Mouse (Mus musculus): Measurements from ENCODE around the gene Gpc6. TPM values are rescaled to one million over a fixed set of nuclear protein-coding genes. Genes with fewer than 3 reads are reported as not detected.

Gpc6 gene
- total RNA-seq, 2 experiments from 2014 or later = 18.2 to 19.4 TPM

DNA sequence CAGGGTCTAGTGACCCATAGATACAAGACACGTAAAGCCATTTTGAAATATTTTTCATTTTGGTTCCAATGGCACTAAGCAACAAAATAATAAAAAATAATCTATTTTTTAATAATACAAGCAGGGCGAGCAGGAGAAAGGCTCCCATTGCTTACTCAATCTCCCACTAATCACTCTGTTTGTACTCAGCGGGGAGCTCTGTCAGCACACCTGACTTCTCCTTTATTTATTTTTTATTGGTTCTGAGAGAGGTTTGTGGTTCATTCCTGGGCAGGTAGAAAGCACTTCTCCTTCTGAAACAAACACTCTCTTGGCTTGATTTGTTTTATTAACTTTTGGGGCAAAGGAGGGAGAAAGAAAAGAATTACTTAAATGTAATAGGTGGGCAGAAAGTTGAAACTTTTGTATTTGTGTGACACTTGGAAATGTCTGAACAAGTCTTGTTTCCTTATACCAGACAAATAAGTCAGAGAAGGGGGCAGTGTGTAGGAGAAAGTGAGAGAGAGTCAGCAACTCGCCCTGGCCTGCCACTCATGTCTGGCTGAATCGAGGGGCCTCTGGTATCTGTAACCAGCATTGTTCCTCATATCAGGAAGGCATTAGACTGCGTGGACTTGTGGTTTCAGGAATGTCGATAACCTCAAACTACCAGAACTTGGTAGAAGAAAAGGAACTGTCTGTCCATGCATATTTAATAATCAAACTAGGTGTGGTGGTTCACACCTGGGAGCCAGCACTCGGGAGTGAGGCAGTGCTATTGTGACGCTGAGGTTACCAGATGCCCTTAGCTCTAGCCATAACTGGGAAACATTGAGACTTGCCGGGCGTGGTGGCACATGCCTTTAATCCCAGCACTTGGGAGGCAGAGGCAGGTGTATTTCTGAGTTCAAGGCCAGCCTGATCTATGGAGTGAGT, 924.7 kb downstream of the Gpc6 start:
- intact Hi-C loops (cut with DNase I) = no loop called here
- TF ChIP-seq CTCF (IDR thresholded peaks at IDR 0.05) = no peak
- H3K27ac ChIP-seq = no peak overlapping the region
- no peak overlapping the region for H3K4me3 ChIP-seq
- no peak for DNase-seq (ENCODE audit: extremely low spot score in 1 of 2, low spot score in 2 of 2)

DNA sequence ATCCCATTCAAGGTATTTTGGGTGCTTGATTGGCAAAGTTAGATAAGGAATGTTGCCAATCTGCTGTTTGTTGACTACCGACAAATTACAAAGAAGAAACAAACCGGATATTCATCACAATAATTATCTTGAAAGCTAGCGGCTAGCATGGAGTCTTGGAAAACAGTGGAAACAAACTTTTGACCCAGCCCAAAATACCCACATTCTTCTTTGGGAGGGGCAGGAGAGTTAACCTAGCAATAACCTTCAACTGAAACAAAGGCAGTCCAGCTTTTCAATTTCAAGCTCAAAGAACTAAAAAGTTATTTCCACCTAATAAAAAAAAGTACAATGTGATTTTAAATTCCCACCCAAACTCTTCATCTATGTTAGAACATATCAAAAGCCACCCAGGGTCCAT, 927.2 kb downstream of the Gpc6 start:
- H3K4me3 ChIP-seq = no peak overlapping the region
- intact Hi-C loops (cut with DNase I) = no loop called here
- no peak for DNase-seq (ENCODE audit: extremely low spot score in 1 of 2, low spot score in 2 of 2)
- H3K27ac ChIP-seq = no peak overlapping the region
- TF ChIP-seq CTCF (IDR thresholded peaks at IDR 0.05) = no peak

DNA sequence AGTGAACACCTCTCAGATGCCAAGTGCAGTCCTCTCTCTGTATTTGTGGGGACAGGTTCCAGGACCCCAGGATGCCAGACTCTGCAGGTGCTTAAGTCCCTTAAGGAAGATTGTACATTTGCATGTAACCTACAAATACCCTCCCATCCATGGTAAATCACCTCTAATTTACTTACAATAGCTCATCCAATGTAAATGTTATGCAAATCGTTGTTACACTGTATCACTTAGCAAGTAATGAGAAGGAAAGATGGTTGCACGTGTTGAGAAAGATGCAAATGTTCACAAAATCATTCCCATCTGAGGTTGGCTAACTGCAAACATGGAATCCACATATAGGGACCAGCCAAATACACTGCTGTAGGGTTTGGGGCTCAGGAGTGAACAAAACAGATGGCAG, 927.7 kb downstream of the Gpc6 start:
- no peak for TF ChIP-seq CTCF (IDR thresholded peaks at IDR 0.05)
- H3K4me3 ChIP-seq = no peak overlapping the region
- intact Hi-C loops (cut with DNase I) = no loop called here
- H3K27ac ChIP-seq = no peak overlapping the region
- DNase-seq (ENCODE audit: extremely low spot score in 1 of 2, low spot score in 2 of 2) = no peak

DNA sequence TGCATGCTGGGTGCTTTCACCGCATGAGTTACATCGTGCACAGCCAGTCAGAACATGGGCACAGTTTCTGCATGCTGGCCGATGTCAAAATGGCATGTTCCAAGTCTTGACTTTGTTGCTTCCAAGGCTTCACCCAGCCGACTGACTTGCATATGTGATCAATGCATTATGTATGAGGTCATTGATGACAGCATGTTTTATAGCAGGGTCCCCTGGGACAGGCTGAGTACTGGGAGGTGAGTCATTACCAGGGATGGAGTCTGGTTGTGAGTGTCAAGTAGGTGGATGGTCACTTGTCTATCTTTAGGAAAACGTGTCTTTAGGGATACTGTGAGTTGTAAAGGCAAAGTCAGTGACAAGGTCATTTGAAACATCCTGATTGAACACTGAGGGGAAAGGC, 929.4 kb downstream of the Gpc6 start:
- TF ChIP-seq CTCF (IDR thresholded peaks at IDR 0.05) = no peak
- intact Hi-C loops (cut with DNase I) = no loop called here
- DNase-seq (ENCODE audit: extremely low spot score in 1 of 2, low spot score in 2 of 2) = no peak
- Histone ChIP-seq H3K4me3 (no peak overlapping the region), H3K27ac (no peak overlapping the region)

DNA sequence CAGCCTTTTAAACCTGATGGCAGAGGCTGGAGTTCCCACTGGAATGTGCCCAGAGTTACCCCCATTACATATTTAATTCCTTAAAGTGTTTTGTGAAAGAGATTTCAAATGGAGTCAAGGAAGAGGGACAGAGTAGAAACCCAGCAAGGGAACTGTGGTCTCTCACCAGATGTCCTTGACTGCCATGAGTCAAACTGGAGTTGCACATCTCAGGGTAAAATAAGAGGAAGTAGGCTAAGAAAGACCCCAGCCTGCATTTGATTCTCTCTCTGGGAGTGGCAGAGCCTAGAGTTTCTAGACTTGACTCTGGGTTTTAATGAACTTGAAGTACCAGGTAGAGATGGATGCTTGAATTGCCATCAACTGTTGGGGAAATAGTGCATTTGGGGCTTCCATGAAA, 946.2 kb downstream of the Gpc6 start:
- Histone ChIP-seq H3K4me3 (no peak overlapping the region), H3K27ac (no peak overlapping the region)
- no peak for DNase-seq (ENCODE audit: extremely low spot score in 1 of 2, low spot score in 2 of 2)
- no peak for TF ChIP-seq CTCF (IDR thresholded peaks at IDR 0.05)
- intact Hi-C loops (cut with DNase I) = no loop called here

DNA sequence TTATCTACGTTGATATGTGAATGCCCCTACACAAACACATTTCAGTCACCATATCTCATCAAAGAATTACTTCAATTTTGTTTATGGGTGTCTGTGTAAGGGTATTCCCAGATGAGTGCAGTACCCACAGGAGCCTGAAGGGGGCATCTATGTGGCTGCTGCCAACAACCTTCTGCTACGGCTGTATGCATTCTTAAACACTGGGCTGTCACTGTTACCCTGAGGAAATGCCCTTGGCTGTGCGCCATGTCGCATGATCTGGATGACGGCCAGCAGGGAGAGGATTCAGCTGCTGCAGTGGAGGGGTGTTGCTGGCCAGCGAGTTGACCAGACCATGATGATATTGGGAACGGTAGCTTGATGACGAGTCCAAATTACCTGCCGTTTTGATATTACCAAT, 954.2 kb downstream of the Gpc6 start:
- no peak for DNase-seq (ENCODE audit: extremely low spot score in 1 of 2, low spot score in 2 of 2)
- no peak overlapping the region for H3K4me3 ChIP-seq
- no peak overlapping the region for H3K27ac ChIP-seq
- intact Hi-C loops (cut with DNase I) = no loop called here
- TF ChIP-seq CTCF (IDR thresholded peaks at IDR 0.05) = peak; percentile 10; the same call in 1 of the 2 replicates

DNA sequence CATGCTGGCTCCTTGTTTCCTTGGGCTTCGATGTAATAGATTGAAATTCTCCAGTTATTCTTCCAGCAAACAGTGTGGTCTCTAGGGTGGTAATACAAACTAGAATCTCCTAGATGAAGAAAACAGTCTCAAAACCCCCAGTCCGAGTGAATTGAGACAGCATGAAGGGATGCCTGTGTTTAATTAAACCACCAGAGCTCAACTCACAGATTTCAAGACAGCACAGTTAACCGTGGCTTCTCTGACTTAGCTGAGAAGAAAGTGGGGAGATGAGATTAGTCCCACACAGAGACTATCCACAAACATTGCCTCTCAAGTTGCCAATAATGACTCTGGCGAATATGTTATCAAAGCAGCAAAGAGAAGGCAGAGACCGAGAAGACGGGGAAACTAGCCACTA, 956.0 kb downstream of the Gpc6 start:
- no peak for DNase-seq (ENCODE audit: extremely low spot score in 1 of 2, low spot score in 2 of 2)
- Histone ChIP-seq H3K4me3 (no peak overlapping the region), H3K27ac (no peak overlapping the region)
- intact Hi-C loops (cut with DNase I) = no loop called here
- TF ChIP-seq CTCF (IDR thresholded peaks at IDR 0.05) = no peak

DNA sequence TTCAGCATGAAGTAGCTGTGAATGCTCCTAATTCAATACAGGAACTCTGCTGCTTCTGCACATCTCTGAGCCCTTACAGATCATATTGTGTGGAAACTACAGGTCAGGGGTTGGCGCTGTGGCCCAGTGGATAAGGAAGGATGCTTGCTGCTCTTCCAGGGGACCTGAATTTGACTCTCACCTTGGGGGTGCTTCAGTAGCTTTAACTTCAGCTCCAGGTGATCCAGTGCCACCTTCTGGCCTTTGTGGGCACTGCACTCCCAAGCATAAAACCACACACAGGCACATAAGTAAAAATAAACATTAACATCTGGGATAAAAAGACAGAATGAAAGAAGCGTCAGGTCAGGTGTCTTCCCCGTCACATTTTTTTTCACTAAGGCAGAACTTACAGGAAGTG, 957.1 kb downstream of the Gpc6 start:
- no peak overlapping the region for H3K27ac ChIP-seq
- intact Hi-C loops (cut with DNase I) = no loop called here
- peak; percentile 37 to 57 for DNase-seq (ENCODE audit: extremely low spot score in 1 of 2, low spot score in 2 of 2)
- no peak overlapping the region for H3K4me3 ChIP-seq
- TF ChIP-seq CTCF (IDR thresholded peaks at IDR 0.05) = peak; percentile 80

DNA sequence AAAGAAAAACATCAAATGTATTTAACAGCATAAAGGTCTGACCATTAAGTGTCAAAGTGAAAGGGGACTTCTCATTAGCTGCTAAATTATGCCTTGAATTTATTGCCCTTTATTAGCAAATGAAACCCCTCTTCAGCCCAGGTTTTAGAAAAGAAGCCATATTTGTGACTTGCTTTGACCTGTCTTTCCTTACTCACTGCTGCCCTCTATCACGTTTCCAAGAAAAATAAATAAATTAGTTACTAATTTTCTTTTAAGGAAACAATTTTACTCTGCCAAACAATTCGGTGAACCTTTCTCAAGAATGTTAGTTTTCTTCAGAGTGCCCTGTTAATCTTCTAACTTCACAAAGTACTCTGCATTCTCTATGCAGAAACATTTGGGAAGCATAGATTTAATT, 964.5 kb downstream of the Gpc6 start:
- intact Hi-C loops (cut with DNase I) = loop anchor here (2.0 to 5.0 kb wide), 3 partner anchors 48 to 77 kb away; no protein-coding TSS in a partner anchor
- H3K27ac ChIP-seq = no peak overlapping the region
- no peak for DNase-seq (ENCODE audit: extremely low spot score in 1 of 2, low spot score in 2 of 2)
- no peak overlapping the region for H3K4me3 ChIP-seq
- TF ChIP-seq CTCF (IDR thresholded peaks at IDR 0.05) = peak; percentile 29

DNA sequence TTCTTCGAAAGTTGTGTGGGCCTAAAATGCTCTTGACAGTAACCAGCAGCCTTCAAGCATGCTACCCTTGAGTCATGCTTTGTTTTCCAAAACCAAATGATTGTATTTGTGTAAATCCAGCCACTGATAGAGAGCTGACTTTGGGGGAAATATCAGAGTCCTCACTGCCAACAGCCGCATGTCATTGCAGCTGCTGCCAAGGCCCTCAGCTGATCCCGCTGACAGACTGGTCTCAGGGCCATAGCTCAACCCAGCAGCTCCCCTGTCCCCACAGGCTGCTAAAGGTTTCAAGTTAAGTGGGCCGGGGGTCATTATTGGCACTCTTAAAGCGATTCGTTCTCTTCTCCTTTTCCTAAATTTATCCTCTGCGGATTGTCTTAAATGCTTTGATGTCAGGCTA, 966.3 kb downstream of the Gpc6 start:
- intact Hi-C loops (cut with DNase I) = loop anchor here (2.0 to 5.0 kb wide), 3 partner anchors 46 to 79 kb away; no protein-coding TSS in a partner anchor
- DNase-seq (ENCODE audit: extremely low spot score in 1 of 2, low spot score in 2 of 2) = no peak
- Histone ChIP-seq H3K27ac (peak overlapping the region; percentile 55), H3K4me3 (no peak overlapping the region)
- no peak for TF ChIP-seq CTCF (IDR thresholded peaks at IDR 0.05)

DNA sequence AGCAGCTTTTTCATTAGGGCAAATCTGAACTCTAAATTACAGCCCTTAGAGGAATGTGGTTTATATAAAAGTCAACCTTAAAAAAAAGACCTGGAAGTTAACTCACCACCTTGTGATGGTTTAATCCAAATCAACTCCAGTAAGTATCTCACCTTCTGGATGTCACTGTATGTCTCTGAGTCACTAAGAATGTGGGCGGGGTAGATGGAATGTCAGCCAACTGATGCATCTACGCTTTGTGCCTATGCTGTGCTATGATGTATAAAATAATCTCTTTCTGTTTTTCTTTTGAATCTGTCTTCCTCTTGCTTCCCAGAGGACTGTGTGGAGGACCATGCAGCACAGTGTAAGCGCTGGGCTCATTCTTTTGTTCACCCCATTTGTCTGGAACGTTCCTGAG, 966.9 kb downstream of the Gpc6 start:
- intact Hi-C loops (cut with DNase I) = loop anchor here (5.0 kb wide), 2 partner anchors 45 to 80 kb away; no protein-coding TSS in a partner anchor
- Histone ChIP-seq H3K27ac (peak overlapping the region; percentile 55), H3K4me3 (no peak overlapping the region)
- DNase-seq (ENCODE audit: extremely low spot score in 1 of 2, low spot score in 2 of 2) = peak in 1 of 2 experiments; percentile 43
- no peak for TF ChIP-seq CTCF (IDR thresholded peaks at IDR 0.05)

DNA sequence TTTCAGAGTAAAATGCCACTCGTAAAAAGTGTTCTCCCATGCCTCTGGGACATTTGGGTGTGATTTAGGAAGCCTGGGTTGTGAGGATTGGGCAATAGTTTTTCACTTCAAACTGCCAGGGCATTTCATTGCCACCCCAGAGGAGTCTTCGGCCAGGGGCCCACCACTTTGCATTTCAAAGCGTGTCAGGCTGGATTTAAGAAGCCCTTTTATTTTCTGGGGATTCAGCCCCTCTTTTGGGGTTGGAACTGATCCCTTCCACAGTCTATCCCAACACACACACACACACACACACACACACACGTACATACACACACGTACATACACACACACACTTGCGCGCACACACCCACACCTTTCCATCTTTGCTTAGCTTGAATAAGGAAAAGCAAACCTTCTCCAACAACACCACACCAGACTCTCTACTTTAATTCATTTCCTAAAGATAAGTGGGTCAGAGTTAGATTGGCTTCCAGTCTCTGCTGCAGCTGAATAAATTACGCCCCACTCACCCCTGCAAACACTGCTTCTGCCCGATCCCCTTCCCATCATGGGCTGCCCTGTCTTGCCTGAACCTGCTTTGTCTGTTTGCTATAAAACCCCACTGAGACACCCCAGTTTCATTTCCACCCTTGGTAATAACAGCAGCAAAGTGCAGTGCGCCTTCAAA, 969.9 kb downstream of the Gpc6 start:
- peak overlapping the region; percentile 47 for H3K4me3 ChIP-seq
- peak overlapping the region; percentile 92 for H3K27ac ChIP-seq
- intact Hi-C loops (cut with DNase I) = loop anchor here (5.0 kb wide), 2 partner anchors 42 to 83 kb away; no protein-coding TSS in a partner anchor
- no peak for TF ChIP-seq CTCF (IDR thresholded peaks at IDR 0.05)
- DNase-seq (ENCODE audit: extremely low spot score in 1 of 2, low spot score in 2 of 2) = peak in 1 of 2 experiments; percentile 45

Measured in left cerebral cortex, adult 2 months (tissue).